Mouse (Mus musculus) cerebellum, postnatal 14 days (tissue): Measurements from ENCODE around the gene Clec1a.

ENCODE experiments used
- DNase-seq, 2 experiments: peaks; one replicate each; pipeline ENCODE4 v3.0.0; 2021; ENCODE audit warnings: mixed read lengths in 2 of 2

Clec1a gene

GRCm38 (mm10) chr6:129403391-129403790 is 48.4 kb downstream of the Clec1a start:
- DNase-seq, result no peak

GRCm38 (mm10) chr6:129402404-129402803 is 49.4 kb downstream of the Clec1a start:
- DNase-seq, result no peak

- peak in 1 of 2 experiments; percentile 6 for DNase-seq
Observed at GRCm38 (mm10) chr6:129399945-129400344, 51.9 kb downstream of the Clec1a start.

- no peak for DNase-seq
Observed at GRCm38 (mm10) chr6:129396997-129397396, 54.8 kb downstream of the Clec1a start, which contains the start of gene Clec1b. Gene Clec1b, plus strand, starts transcription at chr6:129397297.

- DNase-seq, result no peak
Observed at GRCm38 (mm10) chr6:129393732-129394131, 58.1 kb downstream of the Clec1a start.

GRCm38 (mm10) chr6:129393087-129393720 is 58.6 kb downstream of the Clec1a start:
- no peak for DNase-seq

- DNase-seq, result no peak
Observed at GRCm38 (mm10) chr6:129385774-129386173, 66.0 kb downstream of the Clec1a start, which contains the start of gene Clec12b. Gene Clec12b, minus strand, starts transcription at chr6:129385874.

- DNase-seq, result no peak
Observed at GRCm38 (mm10) chr6:129385000-129385399, 66.8 kb downstream of the Clec1a start.

GRCm38 (mm10) chr6:129383466-129383865 is 68.3 kb downstream of the Clec1a start:
- no peak for DNase-seq

GRCm38 (mm10) chr6:129381736-129382135 is 70.1 kb downstream of the Clec1a start:
- DNase-seq, result no peak

GRCm38 (mm10) chr6:129380454-129380853 is 71.3 kb downstream of the Clec1a start:
- DNase-seq, result peak in 1 of 2 experiments; percentile 4

GRCm38 (mm10) chr6:129374937-129375471 is 76.8 kb downstream of the Clec1a start:
- no peak for DNase-seq
